Mouse (Mus musculus) C2C12 (cell line): ENCODE measurements around the gene Atp5s. TPM values are rescaled to one million over a fixed set of nuclear protein-coding genes. Genes with fewer than 3 reads are reported as not detected.

Source experiments
- H3K27me3 ChIP-seq: one replicate; pipeline ENCODE4 v1.6.1; 2011; ENCODE audit not compliant: control insufficient read depth, insufficient read depth, insufficient read length
- H3K36me3 ChIP-seq: one replicate; pipeline ENCODE4 v1.6.1; 2011; ENCODE audit not compliant: control insufficient read depth, insufficient read depth
- H3K4me3 ChIP-seq: one replicate; pipeline ENCODE4 v1.5.1; 2011; ENCODE audit warnings: mild to moderate bottlenecking, control low read depth; ENCODE audit not compliant: poor library complexity, insufficient read depth, severe bottlenecking
- H3K79me2 ChIP-seq: one replicate; pipeline ENCODE4 v1.6.1; 2011; ENCODE audit not compliant: control insufficient read depth, insufficient read depth
- H3K79me3 ChIP-seq: one replicate; pipeline ENCODE4 v1.6.1; 2011; ENCODE audit warnings: low read depth, control low read depth
- H3ac ChIP-seq: one replicate; pipeline ENCODE3; 2011; ENCODE audit warnings: low read depth; ENCODE audit not compliant: control insufficient read depth, insufficient read length
- CEBPB ChIP-seq: IDR thresholded peaks from one replicate; pipeline ENCODE4 v1.6.1; 2011; ENCODE audit warnings: low read depth, mild to moderate bottlenecking, control low read depth, moderate library complexity
- CTCF ChIP-seq: IDR thresholded peaks from one replicate; pipeline ENCODE4 v1.5.1; 2011; ENCODE audit not compliant: control insufficient read depth, insufficient read depth, insufficient read length
- FOSL1 ChIP-seq: IDR thresholded peaks from one replicate; pipeline ENCODE4 v1.8.0; 2011; ENCODE audit warnings: mild to moderate bottlenecking, low read length; ENCODE audit not compliant: poor library complexity, insufficient read depth, severe bottlenecking
- MAX ChIP-seq: IDR thresholded peaks from one replicate; pipeline ENCODE4 v1.6.1; 2011; ENCODE audit warnings: mild to moderate bottlenecking, control low read depth
- MYOD1 ChIP-seq: IDR thresholded peaks from one replicate; pipeline ENCODE4 v1.6.1; 2011; ENCODE audit warnings: low read depth; ENCODE audit not compliant: control insufficient read depth, insufficient read length
- MYOG ChIP-seq: IDR thresholded peaks from one replicate; pipeline ENCODE4 v1.6.1; 2011; ENCODE audit not compliant: control insufficient read depth, insufficient read length; ENCODE audit errors: extremely low read depth
- USF1 ChIP-seq: IDR thresholded peaks from one replicate; pipeline ENCODE4 v1.6.1; 2011; ENCODE audit warnings: low read depth, mild to moderate bottlenecking, control low read depth, moderate library complexity
- long read RNA-seq, 2 experiments: library from polyadenylated mRNA; unstranded; transcript quantifications; one replicate each; pipeline ENCODE4 v2.0.0; 2019 to 2020
- polyA plus RNA-seq: library from polyadenylated mRNA; unstranded; fragments of >200 nt; fragmentation: generic; extraction: Trizol; gene quantifications from one replicate; pipeline ENCODE4 v1.2.1, GENCODE M21; 2012; ENCODE audit warnings: missing spikeins

Atp5s gene
- 2.6 TPM for polyA plus RNA-seq
- long read RNA-seq, experiment 1, partial matches to known transcripts = 6 of 13 reads
- long read RNA-seq, experiment 1, other reads (novel, unspliced or antisense) = 4 of 13 reads
- long read RNA-seq, experiment 2, partial matches to known transcripts = 0 of 5 reads
- long read RNA-seq, experiment 2, other reads (novel, unspliced or antisense) = 2 of 5 reads

DNA sequence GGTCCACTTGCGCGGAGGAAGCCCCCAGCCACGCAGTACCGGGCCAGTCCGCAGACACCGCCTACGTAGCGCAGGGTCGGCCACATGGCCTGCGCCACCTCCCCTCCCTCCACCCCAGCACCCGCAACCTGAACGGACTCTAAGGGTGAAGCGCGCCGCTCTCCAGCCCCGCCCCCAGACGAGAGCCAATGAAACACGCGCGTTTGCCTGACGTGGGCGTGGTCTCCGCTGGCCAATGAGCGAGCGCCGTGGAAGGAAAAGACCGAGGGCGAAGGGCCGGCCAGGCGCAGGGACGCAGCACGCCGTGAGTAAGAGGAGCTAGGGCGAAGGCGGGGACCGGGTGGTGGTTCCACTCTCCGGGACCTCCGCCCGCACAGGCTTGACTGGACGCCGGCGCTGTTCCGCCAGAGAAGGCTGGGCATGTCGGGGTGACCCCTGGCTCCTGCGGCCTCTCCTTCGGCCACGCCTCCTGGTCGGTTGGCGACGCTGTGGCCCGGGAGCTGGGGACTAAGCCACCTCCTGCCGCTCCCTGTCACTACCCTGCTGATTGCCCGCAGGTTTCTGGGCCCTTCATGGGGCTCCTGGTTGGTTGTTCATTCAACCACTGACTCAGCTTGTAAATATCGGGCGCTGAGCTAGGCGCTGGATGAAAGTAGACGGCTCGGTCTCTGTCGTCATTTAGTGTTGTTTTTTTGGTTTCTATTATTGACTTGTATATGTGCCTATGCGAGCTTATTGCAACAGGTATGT is at the start of gene Atp5s, which contains the start of gene L2hgdh:
Gene Atp5s, plus strand, starts transcription at position 240 of the 750 bp plus-strand sequence.
Gene L2hgdh, minus strand, starts transcription at position 163 of the 750 bp plus-strand sequence.
- H3K79me2 ChIP-seq = peaks cover 23% of the 10 kb centered on the region
- H3ac ChIP-seq = peak within 1 kb of the TSS; percentile 87
- H3K36me3 ChIP-seq = peaks cover 18% of the 10 kb centered on the region
- no peaks in the 10 kb centered on the region for H3K27me3 ChIP-seq
- TF ChIP-seq MAX = peak; percentile 62
- TF ChIP-seq FOSL1 = no peak
- peaks cover 5% of the 10 kb centered on the region for H3K79me3 ChIP-seq
- peak within 1 kb of the TSS; percentile 61 for H3K4me3 ChIP-seq

DNA sequence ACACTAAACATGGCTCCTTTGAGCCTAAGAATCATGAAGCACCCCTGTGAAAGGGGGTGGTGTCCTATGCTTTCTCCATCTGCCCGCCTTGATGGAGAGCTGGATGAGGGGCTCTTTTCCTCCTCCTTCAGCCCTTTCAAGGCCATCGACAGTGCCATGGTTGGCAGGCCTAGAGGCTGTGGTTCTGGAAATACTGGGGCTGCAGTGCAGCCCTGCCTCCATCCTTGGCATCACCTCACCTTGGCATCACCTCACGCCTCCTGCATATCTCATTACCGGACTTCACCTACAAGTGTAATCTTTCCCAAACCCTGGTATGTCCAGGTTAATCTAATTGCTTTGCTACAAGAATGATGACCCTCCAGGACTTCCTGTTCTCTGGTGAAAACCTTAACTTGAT is 48.6 kb upstream of the Atp5s start:
- H3K4me3 ChIP-seq = no peak overlapping the region
- H3K27me3 ChIP-seq = no peaks in the 10 kb centered on the region
- H3K36me3 ChIP-seq = no peaks in the 10 kb centered on the region
- peaks cover 96% of the 10 kb centered on the region for H3K79me2 ChIP-seq
- no peak for TF ChIP-seq MYOD1
- no peak for TF ChIP-seq CTCF
- no peak for TF ChIP-seq USF1
- no peak for TF ChIP-seq CEBPB
- no peak for TF ChIP-seq MAX
- no peak for TF ChIP-seq FOSL1
- no peak for TF ChIP-seq MYOG
- H3ac ChIP-seq = no peak overlapping the region
- H3K79me3 ChIP-seq = peaks cover 46% of the 10 kb centered on the region

DNA sequence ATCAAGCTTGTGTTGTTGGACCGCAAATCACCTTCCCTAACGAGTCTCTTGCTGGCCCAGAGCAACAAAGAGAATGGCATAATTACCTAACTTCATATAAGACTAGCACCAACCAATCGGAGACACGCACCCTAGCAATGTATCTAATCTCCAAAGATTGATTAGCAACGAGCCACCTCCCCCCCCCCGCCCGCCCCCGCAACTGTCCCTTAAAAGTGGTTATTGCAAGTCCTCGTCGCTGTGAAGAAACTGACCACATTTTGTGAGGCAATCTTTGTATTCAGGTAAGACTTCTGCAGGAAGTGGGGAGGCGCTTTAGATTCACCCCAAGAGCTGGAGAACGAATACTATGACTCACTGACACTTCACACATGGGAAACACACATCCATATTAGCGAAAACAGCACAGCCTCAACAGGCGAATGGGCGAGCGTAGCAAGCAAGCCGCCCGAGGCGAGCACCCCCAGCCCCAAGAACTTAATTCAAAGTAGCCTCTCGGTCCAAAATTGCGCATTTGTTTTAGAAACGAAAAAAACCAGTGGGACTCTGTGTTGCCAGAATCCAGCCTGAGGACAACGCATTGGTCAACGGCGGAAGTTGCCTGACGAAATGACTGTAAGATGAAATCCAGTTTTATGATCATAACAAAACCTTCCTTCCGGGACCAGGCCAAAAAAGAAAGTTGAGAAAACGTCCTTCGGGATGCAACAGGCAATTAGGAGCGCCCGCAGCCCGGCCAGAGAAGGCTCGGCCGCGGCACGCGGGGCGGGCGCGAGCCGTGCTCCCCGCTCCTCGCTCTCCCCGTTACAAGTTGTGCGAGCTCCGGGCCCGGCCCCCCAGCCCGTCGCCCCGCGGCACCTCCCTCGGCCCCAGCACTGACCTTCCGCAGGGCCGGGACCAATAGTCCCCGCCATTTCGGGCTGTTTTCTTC is 43.9 kb upstream of the Atp5s start:
- Histone ChIP-seq H3K27me3 (no peaks in the 10 kb centered on the region), H3K4me3 (peak overlapping the region; percentile 63), H3K79me3 (peaks cover 33% of the 10 kb centered on the region), H3K79me2 (peaks cover 55% of the 10 kb centered on the region), H3K36me3 (no peaks in the 10 kb centered on the region), H3ac (peak overlapping the region; percentile 90)
- TF ChIP-seq MYOD1 (no peak), CEBPB (no peak), MAX (no peak), FOSL1 (no peak), USF1 (no peak), CTCF (no peak), MYOG (no peak)

DNA sequence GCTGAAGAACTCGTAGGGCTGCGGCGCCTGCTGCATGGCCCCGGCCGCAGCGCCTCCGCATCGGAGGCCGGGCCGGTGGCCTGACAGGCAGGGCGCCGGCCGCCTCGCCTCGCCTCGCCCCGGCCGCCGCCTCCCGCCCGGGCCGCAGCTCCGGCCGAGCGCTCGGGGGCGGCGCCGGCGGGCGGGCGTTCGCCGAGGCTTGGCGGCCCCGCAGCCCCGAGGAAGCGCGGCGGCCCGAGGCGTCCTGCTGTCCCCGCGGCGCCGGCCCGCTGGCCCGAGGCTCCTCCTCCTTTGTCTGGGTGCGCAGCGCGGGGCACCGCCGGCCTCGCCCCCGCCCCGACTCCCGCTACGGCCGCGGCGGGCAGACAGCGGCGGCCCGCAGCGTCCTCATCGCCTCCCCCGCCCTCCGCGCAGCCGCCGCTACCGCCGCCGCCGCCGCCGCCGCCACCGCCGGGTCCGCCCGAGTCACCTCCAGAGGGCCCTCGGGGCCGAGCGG is 43.1 kb upstream of the Atp5s start, which contains the start of gene Sos2:
Gene Sos2, minus strand, starts transcription at position 287 of the 496 bp plus-strand sequence.
- Histone ChIP-seq H3K79me2 (peaks cover 48% of the 10 kb centered on the region), H3K36me3 (no peaks in the 10 kb centered on the region), H3K27me3 (no peaks in the 10 kb centered on the region), H3K79me3 (peaks cover 28% of the 10 kb centered on the region), H3ac (peak within 1 kb of the TSS; percentile 90), H3K4me3 (peak within 1 kb of the TSS; percentile 63)
- TF ChIP-seq USF1 (no peak), MAX (no peak), CTCF (no peak), MYOD1 (no peak), FOSL1 (no peak), MYOG (no peak), CEBPB (no peak)

DNA sequence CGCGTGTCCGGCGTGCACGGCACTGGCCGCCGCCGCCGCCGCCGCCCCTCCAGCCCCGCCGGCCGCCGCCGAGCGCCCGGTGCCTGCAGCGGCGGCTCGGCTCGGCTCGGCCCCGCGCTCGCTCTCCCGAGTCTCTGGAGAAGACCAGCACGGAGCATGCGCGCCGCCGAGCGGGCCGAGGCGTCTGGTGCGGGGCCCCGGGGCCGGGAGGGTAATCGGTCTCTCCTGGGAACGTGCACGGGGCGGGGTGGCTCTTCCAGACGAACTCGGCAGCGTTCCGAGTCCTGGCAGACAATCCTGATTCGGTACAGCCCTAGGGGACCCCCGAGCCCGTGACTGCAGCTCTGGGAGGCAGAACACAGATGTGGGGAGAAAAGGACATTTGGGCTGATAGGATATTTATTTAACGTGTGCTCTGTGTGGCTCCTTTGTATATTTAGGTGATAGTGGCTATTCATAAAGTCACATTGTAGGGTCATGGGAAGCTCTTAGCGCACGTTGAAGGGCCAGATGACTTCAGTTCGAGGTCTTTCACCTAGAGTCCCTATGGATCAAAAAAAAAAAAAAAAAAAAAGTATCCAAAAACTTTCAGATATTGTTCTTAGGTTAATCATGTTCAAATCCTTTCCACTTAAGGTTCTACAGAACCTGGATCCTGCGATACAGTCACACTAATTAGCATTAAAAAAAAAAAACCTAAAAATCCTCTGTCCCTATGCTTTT is 42.5 kb upstream of the Atp5s start:
- Histone ChIP-seq H3K27me3 (no peaks in the 10 kb centered on the region), H3K36me3 (no peaks in the 10 kb centered on the region)

More for the DNA sequence above, 42.5 kb upstream of the Atp5s start:
- H3K79me3 ChIP-seq = peaks cover 26% of the 10 kb centered on the region
- peak overlapping the region; percentile 90 for H3ac ChIP-seq
- H3K4me3 ChIP-seq = peak overlapping the region; percentile 63
- H3K79me2 ChIP-seq = peaks cover 42% of the 10 kb centered on the region
- TF ChIP-seq MYOG (no peak), MYOD1 (no peak), CEBPB (no peak), USF1 (no peak), MAX (no peak), FOSL1 (no peak), CTCF (no peak)
